Mouse (Mus musculus): ENCODE data around the gene Fam110c.
"Not testable (repeated sequence)": the region's sequence is repeated elsewhere in the genome, so short reads cannot be mapped to it uniquely, and the experiment has no call there.

Fam110c gene

GRCm38 (mm10) chr12:31073412-31074354 is at the start of gene Fam110c:
Gene Fam110c (plus strand): TSS chr12:31073861.
- in situ Hi-C loops (cut with MseI, MboI), result no loop called here

- in situ Hi-C loops (cut with MseI, MboI), result no loop called here
Measured at GRCm38 (mm10) chr12:31026423-31026822, 47.2 kb upstream of the Fam110c start.

GRCm38 (mm10) chr12:31052066-31052465 is 21.6 kb upstream of the Fam110c start:
- in situ Hi-C loops (cut with MseI, MboI), result no loop called here

GRCm38 (mm10) chr12:31056291-31056864 is 17.3 kb upstream of the Fam110c start:
- in situ Hi-C loops (cut with MseI, MboI), result no loop called here

- in situ Hi-C loops (cut with MseI, MboI), result no loop called here
Measured at GRCm38 (mm10) chr12:31059393-31059853, 14.2 kb upstream of the Fam110c start.

GRCm38 (mm10) chr12:31060245-31060644 is 13.4 kb upstream of the Fam110c start:
- in situ Hi-C loops (cut with MseI, MboI), result no loop called here

GRCm38 (mm10) chr12:31071222-31071621 is 2.4 kb upstream of the Fam110c start:
- in situ Hi-C loops (cut with MseI, MboI), result no loop called here

GRCm38 (mm10) chr12:31074355-31074786 is 710 bp downstream of the Fam110c start:
- in situ Hi-C loops (cut with MseI, MboI), result not testable (repeated sequence)

- in situ Hi-C loops (cut with MseI, MboI), result no loop called here
Measured at GRCm38 (mm10) chr12:31074839-31075538, 1.3 kb downstream of the Fam110c start.

GRCm38 (mm10) chr12:31077020-31077419 is 3.4 kb downstream of the Fam110c start:
- in situ Hi-C loops (cut with MseI, MboI), result no loop called here

GRCm38 (mm10) chr12:31078030-31078429 is 4.4 kb downstream of the Fam110c start:
- in situ Hi-C loops (cut with MseI, MboI), result no loop called here

GRCm38 (mm10) chr12:31080352-31080751 is 6.7 kb downstream of the Fam110c start:
- in situ Hi-C loops (cut with MseI, MboI), result no loop called here

GRCm38 (mm10) chr12:31080890-31081554 is 7.4 kb downstream of the Fam110c start:
- in situ Hi-C loops (cut with MseI, MboI), result no loop called here

- in situ Hi-C loops (cut with MseI, MboI), result no loop called here
Measured at GRCm38 (mm10) chr12:31083007-31083406, 9.3 kb downstream of the Fam110c start.

- in situ Hi-C loops (cut with MseI, MboI), result no loop called here
Measured at GRCm38 (mm10) chr12:31083407-31083806, 9.7 kb downstream of the Fam110c start.

GRCm38 (mm10) chr12:31087060-31087459 is 13.4 kb downstream of the Fam110c start:
- in situ Hi-C loops (cut with MseI, MboI), result no loop called here

- in situ Hi-C loops (cut with MseI, MboI), result no loop called here
Measured at GRCm38 (mm10) chr12:31090401-31090800, 16.7 kb downstream of the Fam110c start.

- in situ Hi-C loops (cut with MseI, MboI), result no loop called here
Measured at GRCm38 (mm10) chr12:31090882-31091640, 17.4 kb downstream of the Fam110c start.

GRCm38 (mm10) chr12:31092481-31092880 is 18.8 kb downstream of the Fam110c start:
- in situ Hi-C loops (cut with MseI, MboI), result no loop called here

- in situ Hi-C loops (cut with MseI, MboI), result no loop called here
Measured at GRCm38 (mm10) chr12:31097185-31097584, 23.5 kb downstream of the Fam110c start.

GRCm38 (mm10) chr12:31101190-31101589 is 27.5 kb downstream of the Fam110c start:
- in situ Hi-C loops (cut with MseI, MboI), result no loop called here

Data from mouse trophoblast stem cell (cell line).